Mouse (Mus musculus) hindbrain, embryonic 15.5 days (tissue): ENCODE data around the gene Kif3b. TPM values are rescaled to one million over a fixed set of nuclear protein-coding genes. Genes with fewer than 3 reads are reported as not detected.
"Not testable (repeated sequence)": the region's sequence is repeated elsewhere in the genome, so short reads cannot be mapped to it uniquely, and the experiment has no call there.

Source experiments
- ATAC-seq: fragments of 200-750 bp; cut with Nextera tagmentation; 2 replicates; pipeline ENCODE4 v1.8.0; 2017; ENCODE audit warnings: low read depth, moderate number of reproducible peaks, moderate TSS enrichment; ENCODE audit not compliant: low FRiP score
- H3K27ac ChIP-seq: fragments of 300-500 bp; sonication (generic); replicated peaks from 2 replicates; pipeline ENCODE4 v1.5.1; 2015; ENCODE audit warnings: mild to moderate bottlenecking, inconsistent platforms
- H3K27me3 ChIP-seq: fragments of 300-500 bp; sonication (generic); 2 replicates; pipeline ENCODE4 v1.6.1; 2015; ENCODE audit warnings: control low read depth, inconsistent platforms
- H3K36me3 ChIP-seq: fragments of 300-500 bp; sonication (generic); 2 replicates; pipeline ENCODE4 v1.6.1; 2015; ENCODE audit warnings: control low read depth, inconsistent platforms
- H3K4me1 ChIP-seq: fragments of 300-500 bp; sonication (generic); replicated peaks from 2 replicates; pipeline ENCODE4 v1.6.1; 2015; ENCODE audit warnings: control low read depth, inconsistent platforms
- H3K4me2 ChIP-seq: fragments of 300-500 bp; sonication (generic); 2 replicates; pipeline ENCODE4 v1.6.1; 2015; ENCODE audit warnings: moderate library complexity, mild to moderate bottlenecking, inconsistent platforms
- H3K4me3 ChIP-seq: fragments of 300-500 bp; sonication (generic); 2 replicates; pipeline ENCODE4 v1.5.1; 2015; ENCODE audit warnings: mild to moderate bottlenecking, inconsistent platforms
- H3K9ac ChIP-seq: fragments of 300-500 bp; sonication (generic); 2 replicates; pipeline ENCODE4 v1.6.1; 2015; ENCODE audit warnings: inconsistent platforms
- H3K9me3 ChIP-seq: fragments of 300-500 bp; sonication (generic); 2 replicates; pipeline ENCODE4 v1.6.1; 2016; ENCODE audit warnings: control low read depth, inconsistent platforms
- WGBS: fragments of 180-500 bp; shearing (Covaris S2); methylation state at CpG from one replicate; pipeline ENCODE4 v1.1.7; 2015; 5-methylcytosine and 5-hydroxymethylcytosine counted together
- polyA plus RNA-seq: library from polyadenylated mRNA; unstranded; fragments of >200 nt; fragmentation: Nextera tagmentation; extraction: Ambion mirVana; gene quantifications from 2 replicates; pipeline ENCODE4 v1.2.1, GENCODE M21; 2015

Kif3b gene
- polyA plus RNA-seq: 22.8 and 23.1 TPM in 2 replicates

DNA sequence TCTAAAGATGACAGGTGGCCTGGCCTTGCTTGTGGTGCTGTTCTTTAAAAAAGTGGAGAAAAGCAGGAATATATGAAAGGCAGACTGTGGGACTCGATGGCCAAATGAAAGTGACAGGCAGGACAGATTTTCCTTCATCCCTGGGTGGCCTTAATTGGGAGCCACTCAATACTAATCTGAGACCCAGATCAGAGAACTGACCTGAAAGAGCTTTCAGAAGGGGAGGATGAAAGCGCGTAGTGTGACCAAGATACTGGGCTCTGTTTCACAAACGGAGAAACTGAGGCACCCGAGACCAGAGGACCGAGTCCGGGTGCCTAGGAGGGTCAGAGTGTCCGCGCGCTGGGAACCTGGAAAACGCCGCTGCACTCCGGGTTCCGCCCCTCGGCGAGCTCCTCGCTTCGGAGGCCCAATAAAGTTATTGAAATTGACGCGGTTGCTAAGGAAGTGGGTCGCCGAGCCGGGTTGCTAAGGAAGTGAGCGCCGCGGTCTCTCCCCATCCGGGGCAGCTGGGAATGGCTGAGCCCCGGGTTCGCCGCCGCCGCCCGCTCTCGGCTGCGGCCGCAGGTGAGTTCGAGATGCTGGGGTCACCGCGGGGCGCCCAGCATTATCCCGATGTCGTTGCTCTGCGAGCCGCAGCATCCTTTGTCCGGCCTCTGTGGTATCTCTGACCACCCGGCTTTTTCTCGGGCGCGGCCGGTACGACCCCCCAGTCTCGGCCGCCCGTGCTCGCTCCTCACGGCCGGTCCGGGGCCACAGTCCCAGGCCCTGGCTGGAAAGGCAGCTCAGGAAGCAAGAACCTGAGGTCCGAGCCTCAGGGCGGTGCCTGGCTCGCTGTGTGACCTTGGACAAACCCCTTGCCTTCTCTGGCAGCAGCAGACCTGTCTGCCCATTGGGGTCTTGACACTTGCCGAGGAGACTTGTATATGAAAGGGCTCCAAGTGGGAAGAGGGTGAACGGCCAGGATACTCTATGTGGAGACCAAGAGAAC, at the start of gene Kif3b:
Gene Kif3b (plus strand): TSS at position 476 of the 991 bp plus-strand sequence.
- peak; percentile 95 for ATAC-seq
- Histone ChIP-seq H3K36me3 (no peaks in the 10 kb centered on the region), H3K4me2 (peak within 1 kb of the TSS; percentile 72), H3K9ac (peak within 1 kb of the TSS; percentile 90), H3K27ac (peak within 1 kb of the TSS; percentile 67), H3K4me3 (peak within 1 kb of the TSS; percentile 82), H3K4me1 (peaks cover 26% of the 10 kb centered on the region), H3K9me3 (no peaks in the 10 kb centered on the region), H3K27me3 (no peaks in the 10 kb centered on the region)
- under 1% methylated on average over 62 of the region's 63 CpGs for WGBS

DNA sequence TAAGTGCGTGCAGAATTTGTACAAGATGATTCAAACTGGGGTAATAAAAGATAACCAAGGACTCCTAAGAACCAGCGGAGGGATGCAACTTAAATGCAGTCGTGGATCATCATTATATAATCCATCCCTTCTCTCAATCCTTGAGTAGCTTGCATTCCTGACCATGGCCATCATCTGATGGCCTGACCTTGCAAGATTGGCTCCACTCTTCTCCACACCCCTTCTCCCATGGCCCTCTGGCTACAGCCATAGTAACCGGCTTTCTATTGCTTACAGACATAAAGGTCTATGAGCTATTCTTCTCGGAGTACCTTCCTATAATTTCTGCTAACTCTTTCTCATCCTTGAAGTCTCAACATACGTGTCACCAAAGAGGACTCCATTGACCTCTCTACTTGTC, 49.1 kb upstream of the Kif3b start:
- H3K27ac ChIP-seq: peak overlapping the region; percentile 91; the same call in 1 of the 2 replicates
- peak overlapping the region; percentile 99 for H3K4me3 ChIP-seq
- WGBS: 64% methylated on average over 6 of the region's 6 CpGs
- peak overlapping the region; percentile 99 for H3K9ac ChIP-seq
- H3K9me3 ChIP-seq: no peaks in the 10 kb centered on the region
- ATAC-seq: no peak
- no peaks in the 10 kb centered on the region for H3K27me3 ChIP-seq
- peak overlapping the region; percentile 82 for H3K4me2 ChIP-seq
- H3K4me1 ChIP-seq: peaks cover 42% of the 10 kb centered on the region
- H3K36me3 ChIP-seq: no peaks in the 10 kb centered on the region

DNA sequence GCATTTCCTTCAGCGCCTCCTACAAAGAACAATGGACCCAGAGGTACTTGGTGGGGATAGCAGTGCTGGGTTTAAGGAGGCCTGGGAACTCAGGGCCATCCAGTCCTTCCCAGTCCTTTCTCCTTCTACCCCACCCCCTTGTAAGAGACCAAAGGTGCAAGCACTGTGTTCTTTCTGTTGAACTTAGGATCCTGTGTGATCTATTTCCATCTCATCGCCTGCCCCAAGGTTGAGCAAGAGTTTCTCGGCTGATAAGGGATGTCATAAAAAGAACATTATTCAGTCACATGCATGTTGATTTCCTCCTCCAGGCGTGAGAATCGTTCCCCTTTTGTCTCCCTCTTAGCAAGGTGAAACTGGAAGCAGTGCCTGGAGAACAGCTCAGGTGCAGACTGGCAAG, 41.5 kb upstream of the Kif3b start:
- WGBS: 96% methylated on average over 5 of the region's 5 CpGs
- Histone ChIP-seq H3K27ac (no peak overlapping the region), H3K9ac (no peak overlapping the region), H3K27me3 (no peaks in the 10 kb centered on the region), H3K4me3 (no peak overlapping the region), H3K4me2 (no peak overlapping the region), H3K9me3 (no peaks in the 10 kb centered on the region), H3K36me3 (peaks cover 18% of the 10 kb centered on the region), H3K4me1 (no peaks in the 10 kb centered on the region)
- no peak for ATAC-seq

DNA sequence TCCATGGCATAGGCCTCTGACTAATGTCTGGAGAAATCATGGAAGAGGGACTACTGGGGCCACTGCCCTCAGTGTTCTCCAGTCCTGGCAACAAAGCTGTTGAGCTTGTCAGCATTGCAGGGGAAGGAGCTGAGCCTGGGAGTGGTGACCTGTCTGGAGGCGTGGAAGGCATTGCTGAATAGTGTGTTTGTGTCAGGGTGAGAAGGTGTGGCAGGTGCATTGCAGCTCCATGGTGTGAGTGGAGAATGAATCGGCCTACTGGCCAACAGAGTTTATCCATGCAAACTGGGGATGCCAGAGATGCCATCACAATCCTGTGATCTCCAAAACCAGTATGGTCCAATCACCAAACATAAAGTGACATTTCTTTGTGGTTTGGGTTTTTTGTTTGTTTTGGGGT, 34.6 kb upstream of the Kif3b start:
- 95% methylated on average over 2 of the region's 2 CpGs for WGBS
- Histone ChIP-seq H3K27me3 (no peaks in the 10 kb centered on the region), H3K4me1 (no peaks in the 10 kb centered on the region), H3K27ac (no peak overlapping the region), H3K9me3 (no peaks in the 10 kb centered on the region), H3K9ac (no peak overlapping the region), H3K4me3 (no peak overlapping the region), H3K36me3 (peaks cover 11% of the 10 kb centered on the region), H3K4me2 (no peak overlapping the region)
- ATAC-seq: no peak

DNA sequence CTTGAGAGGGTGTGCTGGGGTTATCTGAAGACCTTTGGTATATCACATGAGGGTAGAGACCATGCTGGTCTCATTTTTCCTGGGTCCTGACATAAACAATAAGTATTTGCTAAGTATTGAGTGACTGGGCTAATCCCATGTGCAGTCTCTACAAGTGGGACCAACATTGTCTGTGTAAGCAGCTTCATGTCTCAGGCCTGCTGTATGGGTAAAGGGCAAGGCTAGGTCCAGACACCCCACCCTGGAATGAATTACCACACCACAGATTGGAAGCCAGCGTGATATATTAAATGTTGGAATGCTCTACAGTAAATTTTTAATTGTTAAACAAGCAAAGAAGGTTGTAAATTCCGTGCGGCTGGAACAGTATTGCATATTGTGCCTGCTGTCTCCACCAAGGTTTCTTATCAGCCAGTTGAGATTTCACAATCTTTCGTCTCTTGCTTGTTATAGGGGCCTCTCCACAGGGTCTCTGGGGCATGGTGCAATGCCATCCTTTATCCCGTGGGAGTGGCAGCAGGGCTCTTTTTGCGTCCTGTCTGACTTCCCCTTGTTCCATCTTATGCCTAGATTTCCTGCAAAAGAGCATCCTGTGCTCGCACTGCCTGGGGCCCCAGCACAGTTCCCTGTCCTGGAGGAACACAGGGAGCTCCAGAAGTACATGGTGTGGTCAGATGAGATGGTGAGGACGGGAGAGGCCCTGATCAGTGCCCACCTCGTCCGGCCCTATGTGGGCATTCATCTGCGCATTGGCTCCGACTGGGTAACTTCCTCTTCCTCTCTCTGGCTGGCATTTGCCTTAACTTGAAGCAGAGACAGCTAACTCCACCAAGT, 32.0 kb upstream of the Kif3b start:
- H3K9me3 ChIP-seq: no peaks in the 10 kb centered on the region
- no peaks in the 10 kb centered on the region for H3K27me3 ChIP-seq
- H3K4me3 ChIP-seq: no peak overlapping the region
- no peak for ATAC-seq
- H3K4me2 ChIP-seq: no peak overlapping the region
- 91% methylated on average over 12 of the region's 12 CpGs for whole genome bisulfite sequencing
- H3K27ac ChIP-seq: no peak overlapping the region
- no peaks in the 10 kb centered on the region for H3K4me1 ChIP-seq
- H3K36me3 ChIP-seq: peaks cover 30% of the 10 kb centered on the region
- no peak overlapping the region for H3K9ac ChIP-seq

DNA sequence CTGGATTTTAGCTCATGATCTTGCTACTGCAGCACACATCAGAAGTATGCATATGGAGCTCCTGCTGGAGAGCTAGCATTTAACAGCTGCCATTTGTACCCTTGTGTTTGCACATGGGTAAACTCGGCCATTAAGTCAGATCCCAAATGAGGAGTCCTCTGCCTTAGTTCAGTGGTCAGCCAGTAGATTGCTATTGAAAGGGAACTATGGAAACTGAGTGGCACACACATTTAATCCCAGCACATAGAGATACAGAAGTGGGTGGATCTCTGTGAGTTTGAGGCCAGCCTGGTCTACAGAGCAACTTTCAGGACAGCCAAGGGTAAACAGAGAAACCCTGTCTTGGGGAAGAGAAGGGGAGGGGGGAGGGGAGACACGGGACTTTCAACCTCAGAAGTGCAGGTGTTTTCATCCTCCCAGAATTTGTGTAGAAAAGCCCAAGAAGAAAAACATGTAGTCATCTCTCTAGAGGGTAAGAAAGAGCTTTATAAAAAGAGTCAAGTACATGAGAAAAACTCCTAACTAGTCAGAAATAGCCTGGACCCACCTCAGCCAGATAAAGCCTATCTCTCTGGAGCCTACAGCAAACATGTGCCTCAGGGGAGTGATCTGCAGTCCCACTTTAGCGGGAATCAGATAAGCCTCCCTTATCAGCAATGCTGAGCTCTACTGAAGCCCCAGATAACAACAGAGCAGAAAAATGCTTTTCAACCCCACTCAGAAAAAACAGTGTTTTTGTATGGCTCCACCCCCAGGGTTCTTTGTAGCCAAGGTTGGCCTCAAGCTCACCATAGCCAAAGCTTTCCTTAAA, 31.1 kb upstream of the Kif3b start:
- WGBS: 74% methylated on average over 3 of the region's 3 CpGs
- no peak for ATAC-seq
- Histone ChIP-seq H3K27me3 (no peaks in the 10 kb centered on the region), H3K4me2 (no peak overlapping the region), H3K4me1 (no peaks in the 10 kb centered on the region), H3K27ac (no peak overlapping the region), H3K9ac (no peak overlapping the region), H3K9me3 (no peaks in the 10 kb centered on the region), H3K36me3 (peaks cover 32% of the 10 kb centered on the region), H3K4me3 (no peak overlapping the region)

DNA sequence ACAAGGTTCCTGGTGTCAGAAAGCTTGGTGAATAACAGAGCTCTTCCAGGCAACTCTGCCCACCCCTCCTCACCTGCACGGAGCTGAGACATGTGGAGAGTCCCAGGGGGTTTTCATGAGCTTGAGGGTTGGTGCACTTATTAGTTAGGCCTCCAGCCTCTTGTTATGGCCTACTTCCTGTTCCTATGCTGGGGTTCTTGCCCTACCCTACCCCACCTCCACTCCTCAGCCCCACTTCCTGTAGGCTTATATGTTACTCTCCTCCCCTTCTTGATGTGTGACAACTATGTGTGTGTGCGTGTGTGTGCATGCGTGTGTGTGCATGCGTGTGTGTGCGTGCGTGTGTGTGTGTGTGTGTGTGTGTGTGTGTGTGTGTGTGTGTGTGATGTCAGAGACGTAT, 28.2 kb upstream of the Kif3b start:
- no peak overlapping the region for H3K4me2 ChIP-seq
- H3K9ac ChIP-seq: no peak overlapping the region
- H3K27me3 ChIP-seq: no peaks in the 10 kb centered on the region
- H3K27ac ChIP-seq: no peak overlapping the region
- H3K4me3 ChIP-seq: no peak overlapping the region
- ATAC-seq: no peak
- 91% methylated on average over 7 of the region's 7 CpGs for WGBS
- H3K36me3 ChIP-seq: peaks cover 41% of the 10 kb centered on the region
- no peaks in the 10 kb centered on the region for H3K9me3 ChIP-seq
- H3K4me1 ChIP-seq: no peaks in the 10 kb centered on the region

DNA sequence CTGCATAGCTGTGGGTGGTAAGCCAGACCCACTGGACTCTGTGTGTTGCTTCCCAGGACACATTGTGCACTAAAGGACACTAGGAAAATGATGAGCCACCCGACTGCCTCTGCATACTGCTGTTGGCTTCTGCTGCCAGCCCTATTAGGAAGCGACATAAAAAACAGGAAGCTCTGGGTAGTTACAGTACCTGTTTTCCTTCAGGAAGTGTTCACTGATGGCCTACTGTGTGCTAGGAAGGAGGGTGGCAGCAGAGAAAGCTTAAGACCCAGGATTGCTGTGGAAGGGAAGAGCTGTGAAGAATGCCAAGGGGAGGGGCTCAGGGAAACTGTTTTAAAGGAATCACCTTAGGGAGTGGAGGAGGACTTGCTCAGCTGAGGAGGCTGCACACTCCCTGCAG, 23.9 kb upstream of the Kif3b start:
- Histone ChIP-seq H3K9me3 (no peaks in the 10 kb centered on the region), H3K4me3 (no peak overlapping the region), H3K27me3 (no peaks in the 10 kb centered on the region), H3K36me3 (peaks cover 27% of the 10 kb centered on the region), H3K9ac (no peak overlapping the region), H3K4me1 (no peaks in the 10 kb centered on the region), H3K27ac (no peak overlapping the region), H3K4me2 (no peak overlapping the region)
- WGBS: 89% methylated on average over 2 of the region's 2 CpGs
- no peak for ATAC-seq

DNA sequence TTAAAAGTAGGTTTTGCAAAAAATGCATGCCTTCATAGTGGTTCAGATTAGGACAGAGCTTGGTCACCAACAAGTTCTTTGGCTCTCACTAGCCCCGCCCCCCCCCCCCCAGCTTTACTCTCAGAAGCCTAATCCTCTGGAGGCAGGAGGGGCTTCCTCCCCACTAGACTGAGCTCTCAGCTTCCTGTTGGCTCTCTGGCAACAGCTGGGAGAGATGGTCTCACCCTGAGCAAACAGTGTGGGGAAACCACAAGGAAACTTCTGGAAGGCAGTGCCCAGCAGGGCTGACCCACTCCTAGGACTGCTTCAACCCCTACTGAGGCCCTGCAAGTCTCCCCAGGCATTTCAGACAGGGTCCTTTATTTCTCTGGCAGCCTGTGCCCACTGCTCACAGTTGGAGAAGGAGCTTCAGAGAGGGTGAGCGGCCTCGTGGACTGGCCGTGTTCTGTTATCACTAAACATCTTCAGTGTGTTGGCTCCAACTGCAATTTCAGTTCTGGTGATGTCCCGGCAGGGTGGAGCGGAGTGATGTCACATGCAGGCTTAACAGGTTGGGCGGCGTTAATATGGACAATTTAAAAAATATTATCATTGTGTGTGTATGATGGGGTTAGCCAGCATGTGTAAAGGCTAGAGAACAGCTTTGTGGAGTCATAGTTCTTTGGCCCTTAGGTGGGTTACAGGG, 20.8 kb upstream of the Kif3b start:
- H3K4me2 ChIP-seq, H3K9ac ChIP-seq, H3K9me3 ChIP-seq, H3K4me3 ChIP-seq, H3K36me3 ChIP-seq, H3K27ac ChIP-seq, H3K4me1 ChIP-seq, H3K27me3 ChIP-seq, ATAC-seq: not testable (repeated sequence)
- 72% methylated on average over 8 of the region's 8 CpGs for WGBS

DNA sequence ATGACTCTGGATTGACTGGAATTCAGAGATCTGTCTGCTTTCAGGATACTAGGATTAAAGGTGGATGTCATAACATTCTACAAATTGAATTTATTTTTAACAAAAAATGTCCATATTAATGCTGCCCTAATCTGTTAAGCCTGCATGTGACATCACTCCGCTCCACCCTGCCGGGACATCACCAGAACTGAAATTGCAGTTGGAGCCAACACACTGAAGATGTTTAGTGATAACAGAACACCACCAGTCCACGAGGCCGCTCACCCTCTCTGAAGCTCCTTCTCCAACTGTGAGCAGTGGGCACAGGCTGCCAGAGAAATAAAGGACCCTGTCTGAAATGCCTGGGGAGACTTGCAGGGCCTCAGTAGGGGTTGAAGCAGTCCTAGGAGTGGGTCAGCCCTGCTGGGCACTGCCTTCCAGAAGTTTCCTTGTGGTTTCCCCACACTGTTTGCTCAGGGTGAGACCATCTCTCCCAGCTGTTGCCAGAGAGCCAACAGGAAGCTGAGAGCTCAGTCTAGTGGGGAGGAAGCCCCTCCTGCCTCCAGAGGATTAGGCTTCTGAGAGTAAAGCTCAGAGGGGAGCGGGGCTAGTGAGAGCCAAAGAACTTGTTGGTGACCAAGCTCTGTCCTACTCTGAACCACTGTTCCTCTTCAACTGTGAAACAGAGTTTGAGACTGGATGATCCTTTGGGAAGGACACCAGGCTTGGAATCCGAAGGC, 16.9 kb upstream of the Kif3b start:
- not testable (repeated sequence) for H3K4me2 ChIP-seq, H3K27ac ChIP-seq, H3K9me3 ChIP-seq, H3K27me3 ChIP-seq, H3K4me1 ChIP-seq, H3K9ac ChIP-seq, H3K36me3 ChIP-seq, H3K4me3 ChIP-seq, ATAC-seq
- WGBS: 83% methylated on average over 6 of the region's 6 CpGs

DNA sequence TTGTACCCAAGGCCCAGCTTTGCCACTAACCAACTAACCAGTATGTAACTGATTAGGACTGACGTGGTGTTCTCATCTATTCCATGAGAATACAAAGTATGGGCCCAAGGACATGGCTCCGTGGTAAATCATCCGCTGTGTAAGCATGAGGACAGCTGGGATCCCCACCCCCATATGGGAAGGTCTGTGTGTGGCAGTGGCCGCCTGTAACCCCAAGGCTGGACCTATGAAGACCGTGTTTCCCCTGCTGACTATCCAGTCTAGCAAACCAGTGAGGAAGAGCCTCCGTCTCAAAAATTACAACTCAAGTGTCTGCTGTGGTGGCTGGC, 16.3 kb upstream of the Kif3b start:
- 79% methylated on average over 6 of the region's 6 CpGs for WGBS
- Histone ChIP-seq H3K4me3 (no peak overlapping the region), H3K9me3 (no peaks in the 10 kb centered on the region), H3K4me2 (no peak overlapping the region), H3K27ac (no peak overlapping the region), H3K27me3 (no peaks in the 10 kb centered on the region), H3K36me3 (no peaks in the 10 kb centered on the region), H3K9ac (no peak overlapping the region), H3K4me1 (no peaks in the 10 kb centered on the region)
- no peak for ATAC-seq
